Mouse (Mus musculus) urinary bladder, postnatal 36 days (tissue): ENCODE measurements around the gene Dctn1.
A peak's percentile ranks its signal among the peaks of the same experiment; 100 is the strongest.

Experiments used
- DNase-seq, 2 experiments: peaks; one replicate each; pipeline ENCODE4 v3.0.0; 2022; ENCODE audit warnings: low spot score in 2 of 2, mixed read lengths in 1 of 2

Gene Dctn1

DNA sequence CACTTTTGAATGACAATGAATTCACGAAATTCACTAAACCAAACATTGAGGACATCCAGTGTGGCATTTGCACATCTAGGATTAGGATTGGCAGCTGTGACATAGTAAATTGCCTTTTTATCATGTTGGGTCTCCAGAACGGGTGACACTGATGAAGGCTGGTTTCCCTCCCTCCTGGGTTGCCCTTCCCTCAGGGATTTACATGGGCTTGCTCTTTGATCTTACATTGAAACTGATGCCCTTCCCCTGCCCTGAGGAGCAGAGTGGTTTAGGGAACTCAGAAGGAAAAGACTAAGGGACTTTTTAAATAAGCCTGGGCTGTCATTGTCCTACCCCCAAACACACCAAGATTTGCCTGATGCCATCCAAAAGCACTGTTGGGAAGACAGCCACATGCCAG is 65.8 kb downstream of the Dctn1 start:
- no peak for DNase-seq

DNA sequence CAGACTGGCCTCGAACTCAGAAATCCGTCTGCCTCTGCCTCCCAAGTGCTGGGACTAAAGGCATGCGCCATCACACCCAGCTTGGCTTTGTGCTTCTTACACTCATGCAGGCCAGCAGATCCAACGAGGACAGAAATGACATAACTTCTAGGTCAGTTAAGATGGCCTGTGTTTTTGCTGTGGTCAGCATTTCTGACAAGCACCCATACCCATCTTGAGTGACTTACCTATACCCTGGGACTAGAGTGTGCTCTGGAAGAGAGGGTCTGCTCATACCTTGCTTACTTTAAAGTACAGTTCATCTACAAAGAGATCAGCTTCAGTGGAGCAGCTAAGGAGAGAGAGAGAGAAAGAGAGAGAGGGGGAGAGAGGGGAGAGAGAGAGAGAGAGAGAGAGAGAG is 67.6 kb downstream of the Dctn1 start:
- no peak for DNase-seq

DNA sequence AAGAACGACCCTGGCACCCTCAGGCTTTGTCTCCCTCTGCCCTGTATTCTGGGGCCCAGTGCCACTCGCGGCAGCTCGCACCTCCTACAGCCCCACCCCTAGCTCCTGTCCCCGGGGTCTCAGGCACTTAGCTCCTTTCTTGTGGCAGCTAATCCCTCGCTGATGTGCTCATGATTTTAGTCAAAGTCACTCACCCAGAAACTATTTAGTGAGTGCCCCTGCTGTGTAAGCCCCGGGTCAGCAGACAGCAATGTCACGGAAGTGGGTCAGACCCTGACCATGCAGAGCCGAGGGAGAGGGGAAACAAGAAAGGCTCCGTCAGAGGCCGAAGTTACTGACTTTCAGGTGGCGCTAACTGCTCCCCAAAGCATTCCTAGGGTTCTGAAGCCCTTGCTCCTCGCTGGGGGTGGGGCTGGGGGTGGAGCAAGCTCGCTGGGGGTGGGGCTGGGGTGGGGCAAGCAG is 68.6 kb downstream of the Dctn1 start:
- DNase-seq, result no peak

DNA sequence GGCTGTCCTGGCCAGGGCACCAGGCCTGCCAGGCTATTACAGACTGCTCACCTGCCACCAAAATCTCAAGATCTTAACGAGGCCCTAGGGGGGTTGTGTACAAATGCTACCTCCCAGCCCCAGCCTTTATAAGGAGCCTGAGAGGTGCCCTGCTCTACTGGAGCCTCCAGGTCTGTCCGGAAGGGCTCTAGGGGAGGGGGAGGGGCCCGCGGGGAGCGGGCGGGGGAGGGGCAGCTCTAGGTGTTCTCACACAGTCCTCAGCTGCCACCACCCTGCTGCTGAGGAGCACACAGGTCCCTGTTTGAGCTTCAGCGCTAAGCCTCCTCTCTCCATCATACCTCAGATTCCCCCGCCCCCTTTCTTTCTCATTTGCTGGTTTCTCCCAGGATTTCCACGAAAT is 71.4 kb downstream of the Dctn1 start:
- DNase-seq, result no peak

GRCm38 (mm10) chr6:83244422-83245061 is 78.8 kb downstream of the Dctn1 start:
- no peak for DNase-seq

GRCm38 (mm10) chr6:83245134-83245533 is 79.4 kb downstream of the Dctn1 start:
- peak in 1 of 2 experiments; percentile 35 for DNase-seq

DNA sequence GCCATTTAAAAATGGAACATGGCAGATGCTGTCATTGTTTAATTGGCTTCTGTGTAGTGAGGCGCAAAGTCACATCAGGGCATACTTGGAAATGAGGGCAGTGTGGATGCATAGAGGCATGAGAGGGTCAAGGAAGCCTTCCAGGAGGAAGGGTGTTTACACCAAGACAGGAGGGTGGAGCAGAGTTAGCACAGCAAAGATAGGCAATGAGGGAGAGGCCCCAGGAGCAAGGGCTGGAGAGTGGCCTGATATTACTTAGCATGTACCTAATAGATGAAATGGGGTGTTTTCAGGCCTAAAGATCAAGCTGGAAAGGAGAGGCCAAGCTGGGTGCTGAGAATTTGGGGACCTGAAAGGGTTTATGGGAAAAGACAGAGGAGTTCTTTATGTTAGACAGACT is 80.3 kb downstream of the Dctn1 start:
- no peak for DNase-seq

GRCm38 (mm10) chr6:83246750-83247149 is 81.0 kb downstream of the Dctn1 start:
- DNase-seq, result no peak

GRCm38 (mm10) chr6:83247153-83247552 is 81.4 kb downstream of the Dctn1 start:
- no peak for DNase-seq
